Mouse (Mus musculus): ENCODE measurements around the gene Agpat4. TPM values are rescaled to one million over a fixed set of nuclear protein-coding genes. Genes with fewer than 3 reads are reported as not detected.
"Not testable (repeated sequence)": the region's sequence is repeated elsewhere in the genome, so short reads cannot be mapped to it uniquely, and the experiment has no call there.

Agpat4 gene
- polyA plus RNA-seq, 1 experiment from 2014 or later = 17.5 TPM

- no peaks in the 10 kb centered on the region for H3K9me3 ChIP-seq (replicated peaks; ENCODE audit: control insufficient read depth, low read length)
- no peak for DNase-seq (ENCODE audit: low spot score)
- H3K9ac ChIP-seq (replicated peaks; ENCODE audit: low read length) = no peak overlapping the region
- H3K27ac ChIP-seq (replicated peaks; ENCODE audit: low read depth, low read length) = no peak overlapping the region
- no peaks in the 10 kb centered on the region; the same call in none of the 2 replicates for H3K36me3 ChIP-seq (replicated peaks; ENCODE audit: control insufficient read depth, insufficient read depth, low read depth, low read length)
- H3K27me3 ChIP-seq (ENCODE audit: control insufficient read depth, insufficient read depth, low read length) = no peaks in the 10 kb centered on the region
- H3K4me2 ChIP-seq (ENCODE audit: low read depth, low read length) = no peak overlapping the region
- no peaks in the 10 kb centered on the region for H3K4me1 ChIP-seq (ENCODE audit: control insufficient read depth, insufficient read depth, low read length)
- H3K4me3 ChIP-seq (ENCODE audit: low read depth, low read length) = no peak overlapping the region
- WGBS = 94% methylated on average over 11 of the region's 11 CpGs
- no peak for ATAC-seq (replicated peaks; ENCODE audit: insufficient number of reproducible peaks, low FRiP score, low TSS enrichment, low read depth)
Measured at GRCm38 (mm10) chr17:12211890-12212289, 93.4 kb downstream of the Agpat4 start.

GRCm38 (mm10) chr17:12212341-12212740, 93.8 kb downstream of the Agpat4 start:
- 87% methylated on average over 6 of the region's 6 CpGs for WGBS
- Histone ChIP-seq H3K27me3 (ENCODE audit: control insufficient read depth, insufficient read depth, low read length) (no peaks in the 10 kb centered on the region), H3K4me3 (ENCODE audit: low read depth, low read length) (no peak overlapping the region), H3K4me1 (ENCODE audit: control insufficient read depth, insufficient read depth, low read length) (no peaks in the 10 kb centered on the region), H3K27ac (replicated peaks; ENCODE audit: low read depth, low read length) (no peak overlapping the region), H3K4me2 (ENCODE audit: low read depth, low read length) (no peak overlapping the region), H3K9ac (replicated peaks; ENCODE audit: low read length) (no peak overlapping the region), H3K36me3 (replicated peaks; ENCODE audit: control insufficient read depth, insufficient read depth, low read depth, low read length) (no peaks in the 10 kb centered on the region; the same call in none of the 2 replicates), H3K9me3 (replicated peaks; ENCODE audit: control insufficient read depth, low read length) (no peaks in the 10 kb centered on the region)
- no peak for DNase-seq (ENCODE audit: low spot score)
- no peak for ATAC-seq (replicated peaks; ENCODE audit: insufficient number of reproducible peaks, low FRiP score, low TSS enrichment, low read depth)

- DNase-seq (ENCODE audit: low spot score) = no peak
- no peak for ATAC-seq (replicated peaks; ENCODE audit: insufficient number of reproducible peaks, low FRiP score, low TSS enrichment, low read depth)
- 90% methylated on average over 8 of the region's 8 CpGs for WGBS
- Histone ChIP-seq H3K4me2 (ENCODE audit: low read depth, low read length) (no peak overlapping the region), H3K9me3 (replicated peaks; ENCODE audit: control insufficient read depth, low read length) (no peaks in the 10 kb centered on the region), H3K27me3 (ENCODE audit: control insufficient read depth, insufficient read depth, low read length) (no peaks in the 10 kb centered on the region), H3K4me1 (ENCODE audit: control insufficient read depth, insufficient read depth, low read length) (no peaks in the 10 kb centered on the region), H3K36me3 (replicated peaks; ENCODE audit: control insufficient read depth, insufficient read depth, low read depth, low read length) (no peaks in the 10 kb centered on the region; the same call in none of the 2 replicates), H3K4me3 (ENCODE audit: low read depth, low read length) (no peak overlapping the region), H3K9ac (replicated peaks; ENCODE audit: low read length) (no peak overlapping the region), H3K27ac (replicated peaks; ENCODE audit: low read depth, low read length) (no peak overlapping the region)
Measured at GRCm38 (mm10) chr17:12213430-12213829, 94.9 kb downstream of the Agpat4 start.

GRCm38 (mm10) chr17:12216224-12216623, 97.7 kb downstream of the Agpat4 start:
- Histone ChIP-seq H3K4me2 (ENCODE audit: low read depth, low read length) (no peak overlapping the region), H3K27me3 (ENCODE audit: control insufficient read depth, insufficient read depth, low read length) (no peaks in the 10 kb centered on the region), H3K9me3 (replicated peaks; ENCODE audit: control insufficient read depth, low read length) (no peaks in the 10 kb centered on the region), H3K36me3 (replicated peaks; ENCODE audit: control insufficient read depth, insufficient read depth, low read depth, low read length) (no peaks in the 10 kb centered on the region; the same call in none of the 2 replicates), H3K27ac (replicated peaks; ENCODE audit: low read depth, low read length) (no peak overlapping the region), H3K4me1 (ENCODE audit: control insufficient read depth, insufficient read depth, low read length) (no peaks in the 10 kb centered on the region), H3K9ac (replicated peaks; ENCODE audit: low read length) (no peak overlapping the region), H3K4me3 (ENCODE audit: low read depth, low read length) (no peak overlapping the region)
- ATAC-seq (replicated peaks; ENCODE audit: insufficient number of reproducible peaks, low FRiP score, low TSS enrichment, low read depth) (no peak), DNase-seq (ENCODE audit: low spot score) (no peak)
- WGBS = 76% methylated on average over 6 of the region's 6 CpGs

- Histone ChIP-seq H3K4me1 (ENCODE audit: control insufficient read depth, insufficient read depth, low read length) (no peaks in the 10 kb centered on the region), H3K36me3 (replicated peaks; ENCODE audit: control insufficient read depth, insufficient read depth, low read depth, low read length) (no peaks in the 10 kb centered on the region; the same call in 1 of the 2 replicates), H3K27ac (replicated peaks; ENCODE audit: low read depth, low read length) (no peak overlapping the region), H3K4me2 (ENCODE audit: low read depth, low read length) (no peak overlapping the region), H3K9me3 (replicated peaks; ENCODE audit: control insufficient read depth, low read length) (no peaks in the 10 kb centered on the region), H3K27me3 (ENCODE audit: control insufficient read depth, insufficient read depth, low read length) (no peaks in the 10 kb centered on the region), H3K9ac (replicated peaks; ENCODE audit: low read length) (no peak overlapping the region), H3K4me3 (ENCODE audit: low read depth, low read length) (no peak overlapping the region)
- ATAC-seq (replicated peaks; ENCODE audit: insufficient number of reproducible peaks, low FRiP score, low TSS enrichment, low read depth) (no peak), DNase-seq (ENCODE audit: low spot score) (no peak)
- WGBS = 82% methylated on average over 6 of the region's 6 CpGs
Measured at GRCm38 (mm10) chr17:12221926-12222325, 103.4 kb downstream of the Agpat4 start.

- Histone ChIP-seq H3K27ac (replicated peaks; ENCODE audit: low read depth, low read length) (no peak overlapping the region), H3K9ac (replicated peaks; ENCODE audit: low read length) (no peak overlapping the region), H3K4me2 (ENCODE audit: low read depth, low read length) (no peak overlapping the region), H3K36me3 (replicated peaks; ENCODE audit: control insufficient read depth, insufficient read depth, low read depth, low read length) (no peaks in the 10 kb centered on the region), H3K27me3 (ENCODE audit: control insufficient read depth, insufficient read depth, low read length) (no peaks in the 10 kb centered on the region), H3K4me1 (ENCODE audit: control insufficient read depth, insufficient read depth, low read length) (no peaks in the 10 kb centered on the region), H3K9me3 (replicated peaks; ENCODE audit: control insufficient read depth, low read length) (no peaks in the 10 kb centered on the region), H3K4me3 (ENCODE audit: low read depth, low read length) (no peak overlapping the region)
- ATAC-seq (replicated peaks; ENCODE audit: insufficient number of reproducible peaks, low FRiP score, low TSS enrichment, low read depth) (no peak), DNase-seq (ENCODE audit: low spot score) (no peak)
- 43% methylated on average over 5 of the region's 5 CpGs for WGBS
Measured at GRCm38 (mm10) chr17:12223682-12224081, 105.2 kb downstream of the Agpat4 start.

GRCm38 (mm10) chr17:12224145-12224544, 105.6 kb downstream of the Agpat4 start:
- H3K36me3 ChIP-seq (replicated peaks; ENCODE audit: control insufficient read depth, insufficient read depth, low read depth, low read length) = no peaks in the 10 kb centered on the region
- no peak overlapping the region for H3K4me3 ChIP-seq (ENCODE audit: low read depth, low read length)
- no peak for ATAC-seq (replicated peaks; ENCODE audit: insufficient number of reproducible peaks, low FRiP score, low TSS enrichment, low read depth)
- no peaks in the 10 kb centered on the region for H3K4me1 ChIP-seq (ENCODE audit: control insufficient read depth, insufficient read depth, low read length)
- H3K4me2 ChIP-seq (ENCODE audit: low read depth, low read length) = no peak overlapping the region
- 78% methylated on average over 8 of the region's 9 CpGs for WGBS
- H3K27ac ChIP-seq (replicated peaks; ENCODE audit: low read depth, low read length) = no peak overlapping the region
- no peak overlapping the region for H3K9ac ChIP-seq (replicated peaks; ENCODE audit: low read length)
- no peak for DNase-seq (ENCODE audit: low spot score)
- no peaks in the 10 kb centered on the region for H3K9me3 ChIP-seq (replicated peaks; ENCODE audit: control insufficient read depth, low read length)
- no peaks in the 10 kb centered on the region for H3K27me3 ChIP-seq (ENCODE audit: control insufficient read depth, insufficient read depth, low read length)

GRCm38 (mm10) chr17:12224551-12224950, 106.0 kb downstream of the Agpat4 start:
- not testable (repeated sequence) for H3K4me2 ChIP-seq (ENCODE audit: low read depth, low read length); DNase-seq (ENCODE audit: low spot score); ATAC-seq (replicated peaks; ENCODE audit: insufficient number of reproducible peaks, low FRiP score, low TSS enrichment, low read depth); H3K9ac ChIP-seq (replicated peaks; ENCODE audit: low read length); H3K9me3 ChIP-seq (replicated peaks; ENCODE audit: control insufficient read depth, low read length); H3K27me3 ChIP-seq (ENCODE audit: control insufficient read depth, insufficient read depth, low read length); H3K36me3 ChIP-seq (replicated peaks; ENCODE audit: control insufficient read depth, insufficient read depth, low read depth, low read length); H3K4me1 ChIP-seq (ENCODE audit: control insufficient read depth, insufficient read depth, low read length); H3K4me3 ChIP-seq (ENCODE audit: low read depth, low read length); H3K27ac ChIP-seq (replicated peaks; ENCODE audit: low read depth, low read length)
- 90% methylated on average over 5 of the region's 7 CpGs for WGBS

Measured in embryonic facial prominence, embryonic 11.5 days (tissue).